Mouse (Mus musculus): ENCODE data around the gene Cd200r4. TPM values are rescaled to one million over a fixed set of nuclear protein-coding genes. Genes with fewer than 3 reads are reported as not detected.
"Not testable (repeated sequence)": the region's sequence is repeated elsewhere in the genome, so short reads cannot be mapped to it uniquely, and the experiment has no call there.

Cd200r4 gene
- polyA plus RNA-seq, 1 experiment, result not detected

GRCm38 (mm10) chr16:44780751-44781150 lies 30.8 kb upstream of the Cd200r4 start:
- no peaks in the 10 kb centered on the region for H3K79me2 ChIP-seq (ENCODE audit: control insufficient read depth, insufficient read depth)
- H3K79me3 ChIP-seq (ENCODE audit: low read depth), result no peaks in the 10 kb centered on the region
- TF ChIP-seq MYOD1 (IDR thresholded peaks at IDR 0.05; ENCODE audit: control insufficient read depth, insufficient read length, low read depth), result no peak
- no peak overlapping the region for H3ac ChIP-seq (ENCODE audit: control insufficient read depth, insufficient read length, low read depth)
- no peaks in the 10 kb centered on the region for H3K36me3 ChIP-seq (ENCODE audit: control insufficient read depth, insufficient read depth)
- H3K27me3 ChIP-seq (ENCODE audit: control insufficient read depth, insufficient read depth, insufficient read length), result no peaks in the 10 kb centered on the region
- H3K4me3 ChIP-seq (ENCODE audit: insufficient read depth, poor library complexity, severe bottlenecking), result no peak overlapping the region

GRCm38 (mm10) chr16:44786934-44787333 lies 24.6 kb upstream of the Cd200r4 start:
- TF ChIP-seq USF1 (IDR thresholded peaks at IDR 0.05; ENCODE audit: low read depth), result no peak
- TF ChIP-seq CEBPB (IDR thresholded peaks at IDR 0.05; ENCODE audit: low read depth), result no peak
- TF ChIP-seq CTCF (IDR thresholded peaks at IDR 0.05; ENCODE audit: control insufficient read depth, insufficient read depth, insufficient read length), result no peak
- no peak for TF ChIP-seq MYOD1 (IDR thresholded peaks at IDR 0.05; ENCODE audit: control insufficient read depth, insufficient read length, low read depth)
- TF ChIP-seq MAX (IDR thresholded peaks at IDR 0.05), result no peak
- TF ChIP-seq MYOG (IDR thresholded peaks at IDR 0.05; ENCODE audit: control insufficient read depth, extremely low read depth, insufficient read length), result no peak
- Histone ChIP-seq H3ac (ENCODE audit: control insufficient read depth, insufficient read length, low read depth) (no peak overlapping the region), H3K27me3 (ENCODE audit: control insufficient read depth, insufficient read depth, insufficient read length) (no peaks in the 10 kb centered on the region), H3K79me3 (ENCODE audit: low read depth) (no peaks in the 10 kb centered on the region), H3K79me2 (ENCODE audit: control insufficient read depth, insufficient read depth) (no peaks in the 10 kb centered on the region), H3K4me3 (ENCODE audit: insufficient read depth, poor library complexity, severe bottlenecking) (no peak overlapping the region), H3K36me3 (ENCODE audit: control insufficient read depth, insufficient read depth) (no peaks in the 10 kb centered on the region)

GRCm38 (mm10) chr16:44794416-44794815 lies 17.1 kb upstream of the Cd200r4 start:
- H3ac ChIP-seq (ENCODE audit: control insufficient read depth, insufficient read length, low read depth), result no peak overlapping the region
- H3K36me3 ChIP-seq (ENCODE audit: control insufficient read depth, insufficient read depth), result no peaks in the 10 kb centered on the region
- H3K4me3 ChIP-seq (ENCODE audit: insufficient read depth, poor library complexity, severe bottlenecking), result no peak overlapping the region
- H3K79me2 ChIP-seq (ENCODE audit: control insufficient read depth, insufficient read depth), result no peaks in the 10 kb centered on the region
- TF ChIP-seq MAX (IDR thresholded peaks at IDR 0.05) (no peak), FOSL1 (IDR thresholded peaks at IDR 0.05; ENCODE audit: insufficient read depth, low read length, poor library complexity, severe bottlenecking) (no peak), MYOG (IDR thresholded peaks at IDR 0.05; ENCODE audit: control insufficient read depth, extremely low read depth, insufficient read length) (no peak), USF1 (IDR thresholded peaks at IDR 0.05; ENCODE audit: low read depth) (no peak), CEBPB (IDR thresholded peaks at IDR 0.05; ENCODE audit: low read depth) (peak; percentile 81), MYOD1 (IDR thresholded peaks at IDR 0.05; ENCODE audit: control insufficient read depth, insufficient read length, low read depth) (no peak)
- H3K27me3 ChIP-seq (ENCODE audit: control insufficient read depth, insufficient read depth, insufficient read length), result no peaks in the 10 kb centered on the region
- H3K79me3 ChIP-seq (ENCODE audit: low read depth), result no peaks in the 10 kb centered on the region

- no peaks in the 10 kb centered on the region for H3K79me2 ChIP-seq (ENCODE audit: control insufficient read depth, insufficient read depth)
- no peak overlapping the region for H3K4me3 ChIP-seq (ENCODE audit: insufficient read depth, poor library complexity, severe bottlenecking)
- no peaks in the 10 kb centered on the region for H3K36me3 ChIP-seq (ENCODE audit: control insufficient read depth, insufficient read depth)
- TF ChIP-seq CTCF (IDR thresholded peaks at IDR 0.05; ENCODE audit: control insufficient read depth, insufficient read depth, insufficient read length) (no peak), FOSL1 (IDR thresholded peaks at IDR 0.05; ENCODE audit: insufficient read depth, low read length, poor library complexity, severe bottlenecking) (no peak), CEBPB (IDR thresholded peaks at IDR 0.05; ENCODE audit: low read depth) (no peak), USF1 (IDR thresholded peaks at IDR 0.05; ENCODE audit: low read depth) (no peak), MYOG (IDR thresholded peaks at IDR 0.05; ENCODE audit: control insufficient read depth, extremely low read depth, insufficient read length) (no peak), MAX (IDR thresholded peaks at IDR 0.05) (no peak), MYOD1 (IDR thresholded peaks at IDR 0.05; ENCODE audit: control insufficient read depth, insufficient read length, low read depth) (no peak)
- no peaks in the 10 kb centered on the region for H3K79me3 ChIP-seq (ENCODE audit: low read depth)
- no peak overlapping the region for H3ac ChIP-seq (ENCODE audit: control insufficient read depth, insufficient read length, low read depth)
- no peaks in the 10 kb centered on the region for H3K27me3 ChIP-seq (ENCODE audit: control insufficient read depth, insufficient read depth, insufficient read length)
These were observed 5.6 kb upstream of the Cd200r4 start for GRCm38 (mm10) chr16:44805976-44806375.

- not testable (repeated sequence) for H3K79me2 ChIP-seq (ENCODE audit: control insufficient read depth, insufficient read depth); H3ac ChIP-seq (ENCODE audit: control insufficient read depth, insufficient read length, low read depth); H3K36me3 ChIP-seq (ENCODE audit: control insufficient read depth, insufficient read depth); H3K27me3 ChIP-seq (ENCODE audit: control insufficient read depth, insufficient read depth, insufficient read length); H3K4me3 ChIP-seq (ENCODE audit: insufficient read depth, poor library complexity, severe bottlenecking); H3K79me3 ChIP-seq (ENCODE audit: low read depth)
These were observed 1.3 kb upstream of the Cd200r4 start for GRCm38 (mm10) chr16:44810223-44810622.

GRCm38 (mm10) chr16:44812468-44813065 lies 1.0 kb downstream of the Cd200r4 start:
- H3ac ChIP-seq (ENCODE audit: control insufficient read depth, insufficient read length, low read depth), result no peak overlapping the region
- H3K79me3 ChIP-seq (ENCODE audit: low read depth), result no peaks in the 10 kb centered on the region
- H3K79me2 ChIP-seq (ENCODE audit: control insufficient read depth, insufficient read depth), result no peaks in the 10 kb centered on the region
- no peak overlapping the region for H3K4me3 ChIP-seq (ENCODE audit: insufficient read depth, poor library complexity, severe bottlenecking)
- TF ChIP-seq USF1 (IDR thresholded peaks at IDR 0.05; ENCODE audit: low read depth), result no peak
- no peak for TF ChIP-seq MYOG (IDR thresholded peaks at IDR 0.05; ENCODE audit: control insufficient read depth, extremely low read depth, insufficient read length)
- no peak for TF ChIP-seq MAX (IDR thresholded peaks at IDR 0.05)
- no peak for TF ChIP-seq FOSL1 (IDR thresholded peaks at IDR 0.05; ENCODE audit: insufficient read depth, low read length, poor library complexity, severe bottlenecking)
- TF ChIP-seq MYOD1 (IDR thresholded peaks at IDR 0.05; ENCODE audit: control insufficient read depth, insufficient read length, low read depth), result no peak
- no peak for TF ChIP-seq CEBPB (IDR thresholded peaks at IDR 0.05; ENCODE audit: low read depth)
- TF ChIP-seq CTCF (IDR thresholded peaks at IDR 0.05; ENCODE audit: control insufficient read depth, insufficient read depth, insufficient read length), result no peak
- H3K27me3 ChIP-seq (ENCODE audit: control insufficient read depth, insufficient read depth, insufficient read length), result no peaks in the 10 kb centered on the region
- no peaks in the 10 kb centered on the region for H3K36me3 ChIP-seq (ENCODE audit: control insufficient read depth, insufficient read depth)
